Mouse (Mus musculus) stomach, embryonic 14.5 days (tissue): Measurements from ENCODE around the gene L2hgdh. TPM values are rescaled to one million over a fixed set of nuclear protein-coding genes. Genes with fewer than 3 reads are reported as not detected.

Experiments
- ATAC-seq: fragments of 200-750 bp; cut with Nextera tagmentation; 2 replicates; pipeline ENCODE4 v1.8.0; 2017; ENCODE audit warnings: low read depth, moderate TSS enrichment; ENCODE audit not compliant: insufficient number of reproducible peaks, insufficient read depth, low FRiP score
- H3K27ac ChIP-seq: fragments of 300-500 bp; sonication (generic); 2 replicates; pipeline ENCODE4 v1.5.1; 2014; ENCODE audit warnings: mild to moderate bottlenecking, low read length, moderate library complexity, mixed read lengths
- H3K27me3 ChIP-seq: fragments of 300-500 bp; sonication (generic); 2 replicates; pipeline ENCODE4 v1.6.1; 2014; ENCODE audit warnings: low read length, control low read depth, mixed read lengths; ENCODE audit not compliant: control insufficient read depth, insufficient read depth
- H3K36me3 ChIP-seq: fragments of 300-500 bp; sonication (generic); 2 replicates; pipeline ENCODE4 v1.6.1; 2014; ENCODE audit warnings: mild to moderate bottlenecking, control low read depth, low read length, moderate library complexity, mixed read lengths; ENCODE audit not compliant: control insufficient read depth, insufficient read depth
- H3K4me1 ChIP-seq: fragments of 300-500 bp; sonication (generic); 2 replicates; pipeline ENCODE4 v1.6.1; 2014; ENCODE audit warnings: low read length, control low read depth, mixed read lengths; ENCODE audit not compliant: control insufficient read depth, insufficient read depth
- H3K4me2 ChIP-seq: fragments of 300-500 bp; sonication (generic); replicated peaks from 2 replicates; pipeline ENCODE4 v1.6.1; 2014; ENCODE audit warnings: low read depth, low read length, control low read depth
- H3K4me3 ChIP-seq: fragments of 300-500 bp; sonication (generic); 2 replicates; pipeline ENCODE4 v1.5.1; 2014; ENCODE audit warnings: low read depth, low read length, control low read depth
- H3K9ac ChIP-seq: fragments of 300-500 bp; sonication (generic); replicated peaks from 2 replicates; pipeline ENCODE4 v1.6.1; 2014; ENCODE audit warnings: low read depth, mild to moderate bottlenecking, control low read depth, low read length, moderate library complexity, mixed read lengths
- H3K9me3 ChIP-seq: fragments of 300-500 bp; sonication (generic); 2 replicates; pipeline ENCODE4 v1.6.1; 2016; ENCODE audit warnings: low read depth, low read length, control low read depth; ENCODE audit not compliant: control insufficient read depth
- WGBS: fragments of 180-500 bp; shearing (Covaris S2); extraction: QIAGEN DNeasy Blood & Tissue Kit; methylation state at CpG from one replicate; pipeline ENCODE4 v1.1.7; 2014; 5-methylcytosine and 5-hydroxymethylcytosine counted together
- polyA plus RNA-seq: library from polyadenylated mRNA; unstranded; fragments of >200 nt; fragmentation: Nextera tagmentation; extraction: Ambion mirVana; gene quantifications from 2 replicates; pipeline ENCODE4 v1.2.1, GENCODE M21; 2014

L2hgdh gene
- polyA plus RNA-seq, 1 experiment from 2014 or later: 18.3 TPM

- Histone ChIP-seq H3K27me3 (no peaks in the 10 kb centered on the region), H3K4me1 (no peaks in the 10 kb centered on the region), H3K9ac (no peak overlapping the region), H3K36me3 (no peaks in the 10 kb centered on the region), H3K4me2 (no peak overlapping the region), H3K27ac (no peak overlapping the region), H3K4me3 (no peak overlapping the region), H3K9me3 (no peaks in the 10 kb centered on the region)
- 81% methylated on average over 11 of the region's 11 CpGs for WGBS
- ATAC-seq: peak; percentile 82
Measured at GRCm38 (mm10) chr12:69704799-69705458, 19.7 kb downstream of the L2hgdh start.

- Histone ChIP-seq H3K4me1 (no peaks in the 10 kb centered on the region), H3K36me3 (peaks cover 3% of the 10 kb centered on the region; the same call in 1 of the 2 replicates), H3K4me2 (no peak overlapping the region), H3K27ac (no peak overlapping the region), H3K9me3 (no peaks in the 10 kb centered on the region), H3K9ac (no peak overlapping the region), H3K4me3 (no peak overlapping the region), H3K27me3 (no peaks in the 10 kb centered on the region)
- ATAC-seq: no peak
- WGBS: 81% methylated on average over 6 of the region's 6 CpGs
Measured at GRCm38 (mm10) chr12:69698352-69698751, 26.3 kb downstream of the L2hgdh start.

GRCm38 (mm10) chr12:69696746-69697145 is 27.9 kb downstream of the L2hgdh start:
- Histone ChIP-seq H3K9me3 (no peaks in the 10 kb centered on the region), H3K4me3 (no peak overlapping the region), H3K4me2 (no peak overlapping the region), H3K4me1 (no peaks in the 10 kb centered on the region), H3K27ac (no peak overlapping the region), H3K9ac (no peak overlapping the region), H3K36me3 (peaks cover 3% of the 10 kb centered on the region; the same call in 1 of the 2 replicates), H3K27me3 (no peaks in the 10 kb centered on the region)
- ATAC-seq: no peak
- 80% methylated on average over 5 of the region's 5 CpGs for WGBS

DNA sequence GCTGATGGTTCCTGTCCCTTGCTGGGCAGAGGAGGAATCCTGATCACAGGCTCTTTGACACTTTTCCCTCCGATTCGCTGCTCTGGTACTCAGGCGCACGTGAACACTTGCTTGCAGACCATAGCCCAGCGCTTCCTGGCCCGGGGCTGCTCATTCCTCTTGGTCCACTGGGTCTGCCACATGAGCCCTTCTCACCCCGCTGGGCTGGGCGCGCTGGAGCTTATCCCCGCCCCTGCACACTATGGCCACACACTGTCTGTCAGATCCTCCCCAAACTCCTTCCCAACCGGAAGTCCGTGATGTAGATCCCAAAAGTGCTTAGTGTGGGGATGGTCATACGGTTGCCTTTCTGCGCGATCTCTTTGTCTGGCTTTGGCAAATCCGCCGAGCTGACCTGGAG is 31.2 kb downstream of the L2hgdh start:
- Histone ChIP-seq H3K4me1 (no peaks in the 10 kb centered on the region), H3K9me3 (no peaks in the 10 kb centered on the region), H3K9ac (no peak overlapping the region), H3K27me3 (no peaks in the 10 kb centered on the region), H3K4me2 (no peak overlapping the region), H3K36me3 (no peaks in the 10 kb centered on the region; the same call in 1 of the 2 replicates), H3K4me3 (no peak overlapping the region), H3K27ac (no peak overlapping the region)
- WGBS: 87% methylated on average over 17 of the region's 17 CpGs
- no peak for ATAC-seq

GRCm38 (mm10) chr12:69690714-69691113 is 34.0 kb downstream of the L2hgdh start:
- H3K27me3 ChIP-seq: no peaks in the 10 kb centered on the region
- no peaks in the 10 kb centered on the region for H3K4me1 ChIP-seq
- H3K27ac ChIP-seq: no peak overlapping the region
- no peak overlapping the region for H3K4me3 ChIP-seq
- no peaks in the 10 kb centered on the region for H3K36me3 ChIP-seq
- no peak overlapping the region for H3K9ac ChIP-seq
- H3K4me2 ChIP-seq: no peak overlapping the region
- 87% methylated on average over 4 of the region's 4 CpGs for WGBS
- no peaks in the 10 kb centered on the region for H3K9me3 ChIP-seq
- no peak for ATAC-seq

DNA sequence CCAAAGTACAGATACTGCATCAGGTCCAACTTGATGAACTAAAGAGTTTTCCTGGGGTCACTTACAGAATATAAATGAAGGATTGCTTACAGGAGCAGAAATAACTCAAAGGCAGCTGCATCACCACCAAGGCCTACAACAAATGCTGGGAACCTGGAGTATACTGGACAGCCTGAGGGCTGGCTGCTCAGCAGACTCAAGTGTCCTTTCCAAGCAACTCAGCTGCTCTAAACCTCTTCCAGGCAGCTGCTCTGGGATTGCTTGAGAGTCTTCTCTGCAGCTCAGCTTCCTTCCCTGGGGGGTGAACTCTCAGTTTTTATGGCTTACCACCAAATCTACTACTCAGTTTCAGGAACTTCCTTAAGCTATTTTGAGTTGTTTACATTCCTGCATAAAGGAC is 35.6 kb downstream of the L2hgdh start:
- Histone ChIP-seq H3K4me2 (no peak overlapping the region), H3K9me3 (no peaks in the 10 kb centered on the region), H3K9ac (no peak overlapping the region), H3K27me3 (no peaks in the 10 kb centered on the region), H3K4me1 (no peaks in the 10 kb centered on the region), H3K27ac (no peak overlapping the region), H3K36me3 (no peaks in the 10 kb centered on the region), H3K4me3 (no peak overlapping the region)
- ATAC-seq: no peak

DNA sequence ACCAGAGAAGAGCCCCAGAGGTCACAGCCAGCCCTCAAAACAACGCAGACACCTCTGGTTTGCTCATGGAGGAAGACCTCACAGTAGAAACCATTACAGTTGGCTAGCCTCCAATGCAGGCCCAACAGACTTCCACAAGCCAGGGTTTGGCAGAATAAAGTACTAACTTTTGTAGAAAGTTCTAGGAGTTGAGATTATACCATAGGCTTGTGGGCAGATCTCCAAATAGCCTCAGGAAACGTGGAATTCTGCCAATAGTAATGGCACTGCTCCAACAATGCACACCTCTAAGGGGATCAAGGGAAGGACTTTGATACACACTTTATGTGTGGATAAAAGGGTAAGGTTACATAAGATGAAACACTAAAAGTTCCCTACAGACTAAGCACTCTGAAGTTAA is 36.3 kb downstream of the L2hgdh start:
- H3K27me3 ChIP-seq: no peaks in the 10 kb centered on the region
- no peak overlapping the region for H3K27ac ChIP-seq
- no peak for ATAC-seq
- H3K4me3 ChIP-seq: no peak overlapping the region
- H3K9ac ChIP-seq: no peak overlapping the region
- H3K9me3 ChIP-seq: no peaks in the 10 kb centered on the region
- H3K36me3 ChIP-seq: no peaks in the 10 kb centered on the region
- no peaks in the 10 kb centered on the region for H3K4me1 ChIP-seq
- 41% methylated on average over 2 of the region's 2 CpGs for WGBS
- H3K4me2 ChIP-seq: no peak overlapping the region

- H3K4me3 ChIP-seq: no peak overlapping the region
- H3K27me3 ChIP-seq: no peaks in the 10 kb centered on the region
- no peaks in the 10 kb centered on the region for H3K9me3 ChIP-seq
- H3K27ac ChIP-seq: no peak overlapping the region
- 49% methylated on average over 10 of the region's 10 CpGs for WGBS
- peaks cover 12% of the 10 kb centered on the region; the same call in 1 of the 2 replicates for H3K4me1 ChIP-seq
- no peaks in the 10 kb centered on the region for H3K36me3 ChIP-seq
- no peak overlapping the region for H3K9ac ChIP-seq
- H3K4me2 ChIP-seq: no peak overlapping the region
- ATAC-seq: no peak
Measured at GRCm38 (mm10) chr12:69683537-69683936, 41.1 kb downstream of the L2hgdh start.
